Mouse (Mus musculus) liver, embryonic 15.5 days (tissue): ENCODE data around the gene Spen. TPM values are rescaled to one million over a fixed set of nuclear protein-coding genes. Genes with fewer than 3 reads are reported as not detected.
"Not testable (repeated sequence)": the region's sequence is repeated elsewhere in the genome, so short reads cannot be mapped to it uniquely, and the experiment has no call there.

Source experiments
- ATAC-seq: fragments of 200-750 bp; cut with Nextera tagmentation; 2 replicates; pipeline ENCODE4 v1.8.0; 2017; ENCODE audit warnings: moderate number of reproducible peaks, mild to moderate bottlenecking, moderate library complexity; ENCODE audit not compliant: insufficient read depth
- H3K27ac ChIP-seq: fragments of 300-500 bp; sonication (generic); replicated peaks from 2 replicates; pipeline ENCODE4 v1.5.1; 2015; ENCODE audit warnings: mild to moderate bottlenecking, inconsistent platforms
- H3K27me3 ChIP-seq: fragments of 300-500 bp; sonication (generic); 2 replicates; pipeline ENCODE4 v1.6.1; 2015; ENCODE audit warnings: mild to moderate bottlenecking, inconsistent platforms
- H3K36me3 ChIP-seq: fragments of 300-500 bp; sonication (generic); replicated peaks from 2 replicates; pipeline ENCODE4 v1.6.1; 2015; ENCODE audit warnings: moderate library complexity, mild to moderate bottlenecking, inconsistent platforms
- H3K4me1 ChIP-seq: fragments of 300-500 bp; sonication (generic); replicated peaks from 2 replicates; pipeline ENCODE4 v1.6.1; 2015; ENCODE audit warnings: inconsistent platforms
- H3K4me2 ChIP-seq: fragments of 300-500 bp; sonication (generic); 2 replicates; pipeline ENCODE4 v1.6.1; 2015; ENCODE audit warnings: moderate library complexity, mild to moderate bottlenecking, inconsistent platforms
- H3K4me3 ChIP-seq: fragments of 300-500 bp; sonication (generic); replicated peaks from 2 replicates; pipeline ENCODE4 v1.5.1; 2015; ENCODE audit warnings: mild to moderate bottlenecking, inconsistent platforms
- H3K9ac ChIP-seq: fragments of 300-500 bp; sonication (generic); 2 replicates; pipeline ENCODE4 v1.6.1; 2015; ENCODE audit warnings: moderate library complexity, mild to moderate bottlenecking, inconsistent platforms
- H3K9me3 ChIP-seq: fragments of 300-500 bp; sonication (generic); replicated peaks from 2 replicates; pipeline ENCODE4 v1.6.1; 2016; ENCODE audit warnings: inconsistent platforms
- WGBS: fragments of 180-500 bp; shearing (Covaris S2); methylation state at CpG from one replicate; pipeline ENCODE4 v1.1.7; 2015; ENCODE audit warnings: mixed read lengths; ENCODE audit not compliant: insufficient replicate concordance; 5-methylcytosine and 5-hydroxymethylcytosine counted together
- polyA plus RNA-seq: library from polyadenylated mRNA; unstranded; fragments of >200 nt; fragmentation: Nextera tagmentation; extraction: Ambion mirVana; gene quantifications from 2 replicates; pipeline ENCODE4 v1.2.1, GENCODE M21; 2015

The Spen gene
- polyA plus RNA-seq, 1 experiment from 2014 or later = 4.7 TPM

GRCm38 (mm10) chr4:141559131-141559897 is 20.9 kb upstream of the Spen start:
- Histone ChIP-seq H3K4me1 (peaks cover 31% of the 10 kb centered on the region), H3K4me2 (peak overlapping the region; percentile 94), H3K9ac (peak overlapping the region; percentile 42), H3K36me3 (no peaks in the 10 kb centered on the region), H3K27me3 (no peaks in the 10 kb centered on the region), H3K4me3 (peak overlapping the region; percentile 59), H3K27ac (peak overlapping the region; percentile 91), H3K9me3 (no peaks in the 10 kb centered on the region)
- ATAC-seq = peak; percentile 80
- under 1% methylated on average over 30 of the region's 30 CpGs for WGBS

GRCm38 (mm10) chr4:141558658-141559057 is 20.3 kb upstream of the Spen start:
- H3K27me3 ChIP-seq = no peaks in the 10 kb centered on the region
- ATAC-seq = peak; percentile 37
- no peaks in the 10 kb centered on the region for H3K9me3 ChIP-seq
- 1% methylated on average over 16 of the region's 16 CpGs for WGBS
- peak overlapping the region; percentile 59 for H3K4me3 ChIP-seq
- peaks cover 31% of the 10 kb centered on the region for H3K4me1 ChIP-seq
- peak overlapping the region; percentile 91 for H3K27ac ChIP-seq
- H3K9ac ChIP-seq = peak overlapping the region; percentile 42; the same call in 1 of the 2 replicates
- H3K36me3 ChIP-seq = no peaks in the 10 kb centered on the region
- H3K4me2 ChIP-seq = peak overlapping the region; percentile 94

DNA sequence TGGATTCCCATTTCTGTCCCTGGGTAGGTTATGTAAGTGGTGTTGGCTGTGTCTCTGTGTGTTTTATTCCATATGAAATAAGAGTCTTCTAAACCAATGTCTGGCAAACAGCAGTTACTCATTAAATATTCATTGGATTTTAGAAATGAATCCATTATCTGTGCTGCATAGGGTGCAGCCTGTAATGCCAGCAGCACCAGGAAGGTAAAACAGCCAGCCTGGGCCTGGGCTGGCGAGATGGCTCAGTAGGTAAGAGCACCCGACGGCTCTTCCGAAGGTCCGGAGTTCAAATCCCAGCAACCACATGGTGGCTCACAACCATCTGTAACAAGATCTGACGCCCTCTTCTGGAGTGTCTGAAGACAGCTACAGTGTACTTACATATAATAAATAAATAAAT is 17.8 kb upstream of the Spen start:
- H3K9ac ChIP-seq, H3K27ac ChIP-seq, H3K4me2 ChIP-seq, H3K27me3 ChIP-seq, H3K4me3 ChIP-seq, H3K36me3 ChIP-seq, H3K9me3 ChIP-seq, ATAC-seq: not testable (repeated sequence)
- H3K4me1 ChIP-seq = peaks cover 48% of the 10 kb centered on the region
- 76% methylated on average over 6 of the region's 6 CpGs for WGBS

DNA sequence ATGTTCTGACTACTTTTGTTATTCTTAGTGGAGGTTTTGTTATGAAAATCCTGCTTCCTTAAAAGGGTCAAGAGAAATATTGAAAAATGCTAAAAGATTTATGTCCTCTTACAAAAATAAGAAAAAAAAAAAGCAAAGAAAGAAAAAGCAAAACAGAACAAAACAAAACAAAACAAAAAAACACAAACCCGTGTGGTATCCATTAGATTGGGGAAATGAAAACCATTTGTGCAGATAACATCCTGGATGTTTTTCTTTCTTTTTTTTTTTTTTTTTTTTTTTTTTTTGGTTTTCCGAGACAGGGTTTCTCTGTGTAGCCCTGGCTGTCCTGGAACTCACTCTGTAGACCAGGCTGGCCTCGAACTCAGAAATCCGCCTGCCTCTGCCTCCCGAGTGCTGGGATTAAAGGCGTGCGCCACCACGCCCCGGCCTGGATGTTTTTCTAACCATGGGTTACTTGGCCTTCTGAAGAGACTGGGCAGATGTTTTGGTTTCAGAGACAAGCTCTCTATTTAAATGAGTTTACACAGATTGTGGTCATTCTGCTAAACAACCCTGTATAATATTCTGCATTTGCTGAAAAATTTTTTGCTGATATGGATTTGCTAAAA is 16.0 kb upstream of the Spen start:
- not testable (repeated sequence) for H3K9me3 ChIP-seq, H3K4me3 ChIP-seq, ATAC-seq, H3K4me2 ChIP-seq, H3K9ac ChIP-seq, H3K36me3 ChIP-seq, H3K27ac ChIP-seq, H3K27me3 ChIP-seq
- WGBS = 80% methylated on average over 8 of the region's 9 CpGs
- H3K4me1 ChIP-seq = peaks cover 38% of the 10 kb centered on the region

GRCm38 (mm10) chr4:141552484-141552883 is 14.1 kb upstream of the Spen start:
- 4% methylated on average over 2 of the region's 2 CpGs for WGBS
- no peak overlapping the region; the same call in 1 of the 2 replicates for H3K4me2 ChIP-seq
- no peaks in the 10 kb centered on the region for H3K9me3 ChIP-seq

GRCm38 (mm10) chr4:141547299-141547698 is 8.9 kb upstream of the Spen start:
- Histone ChIP-seq H3K27me3 (no peaks in the 10 kb centered on the region), H3K4me2 (peak overlapping the region; percentile 96), H3K9me3 (no peaks in the 10 kb centered on the region), H3K4me1 (peaks cover 39% of the 10 kb centered on the region), H3K27ac (peak overlapping the region; percentile 97; the same call in 1 of the 2 replicates), H3K4me3 (peak overlapping the region; percentile 97), H3K36me3 (no peaks in the 10 kb centered on the region), H3K9ac (peak overlapping the region; percentile 83; the same call in 1 of the 2 replicates)
- WGBS = 15% methylated on average over 9 of the region's 9 CpGs
- ATAC-seq = no peak

More at GRCm38 (mm10) chr4:141552484-141552883, 14.1 kb upstream of the Spen start:
- Histone ChIP-seq H3K27ac (peak overlapping the region; percentile 45; the same call in 1 of the 2 replicates), H3K9ac (no peak overlapping the region), H3K4me1 (peaks cover 25% of the 10 kb centered on the region), H3K4me3 (no peak overlapping the region), H3K27me3 (no peaks in the 10 kb centered on the region), H3K36me3 (no peaks in the 10 kb centered on the region)
- ATAC-seq = 0 out of 2 replicates have a peak, but pooled peaks have one; percentile 55

GRCm38 (mm10) chr4:141546334-141547200 is 8.2 kb upstream of the Spen start:
- ATAC-seq = peak; percentile 70

GRCm38 (mm10) chr4:141545743-141546333 is 7.4 kb upstream of the Spen start:
- Histone ChIP-seq H3K27me3 (no peaks in the 10 kb centered on the region), H3K9ac (peak overlapping the region; percentile 83), H3K4me1 (peaks cover 40% of the 10 kb centered on the region), H3K9me3 (no peaks in the 10 kb centered on the region), H3K27ac (peak overlapping the region; percentile 97), H3K4me2 (peak overlapping the region; percentile 96), H3K36me3 (no peaks in the 10 kb centered on the region), H3K4me3 (peak overlapping the region; percentile 97)
- 0% methylated on average over 56 of the region's 56 CpGs for WGBS
- peak; percentile 86 for ATAC-seq

More at GRCm38 (mm10) chr4:141546334-141547200, 8.2 kb upstream of the Spen start:
- under 1% methylated on average over 89 of the region's 98 CpGs for WGBS
- H3K9ac ChIP-seq = peak overlapping the region; percentile 83
- peak overlapping the region; percentile 97 for H3K4me3 ChIP-seq
- H3K9me3 ChIP-seq = no peaks in the 10 kb centered on the region
- no peaks in the 10 kb centered on the region for H3K27me3 ChIP-seq
- H3K4me1 ChIP-seq = peaks cover 37% of the 10 kb centered on the region
- H3K4me2 ChIP-seq = peak overlapping the region; percentile 96
- peak overlapping the region; percentile 97 for H3K27ac ChIP-seq
- no peaks in the 10 kb centered on the region for H3K36me3 ChIP-seq

DNA sequence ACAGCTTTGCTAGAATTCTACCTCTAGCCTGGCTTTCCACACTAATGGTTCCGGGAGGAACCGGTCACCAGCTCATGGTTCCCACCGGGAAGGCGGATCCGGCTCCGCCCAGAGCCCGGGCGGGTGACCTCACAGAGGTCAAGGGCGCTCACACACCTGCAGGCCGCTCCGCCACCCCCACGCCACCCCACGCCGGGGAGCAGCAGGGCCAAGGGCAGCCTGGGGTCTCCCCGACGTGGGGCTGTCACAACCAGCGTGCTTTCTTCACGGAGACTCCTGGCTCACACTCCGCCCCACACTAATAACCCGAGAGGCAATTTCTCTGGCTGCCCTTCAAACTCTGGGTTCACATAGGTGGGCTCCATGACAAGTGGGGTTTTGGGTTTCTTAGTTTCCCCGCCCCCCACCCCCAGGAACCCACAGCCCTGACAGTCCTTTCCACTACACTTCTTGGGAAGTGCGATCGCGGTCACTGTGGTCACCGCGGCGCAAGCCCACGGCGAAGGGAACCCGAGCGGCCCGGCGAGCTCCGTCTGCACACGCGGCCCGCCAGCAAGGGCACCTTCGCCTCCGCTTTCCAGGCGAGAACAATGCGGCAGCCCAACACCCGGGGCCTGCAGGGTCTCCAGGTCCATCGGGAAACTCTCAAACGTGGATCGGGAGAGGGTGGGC is 6.8 kb upstream of the Spen start:
- under 1% methylated on average over 45 of the region's 45 CpGs for WGBS
- H3K9me3 ChIP-seq = no peaks in the 10 kb centered on the region
- peak; percentile 20 for ATAC-seq
- H3K4me1 ChIP-seq = peaks cover 45% of the 10 kb centered on the region
- H3K27ac ChIP-seq = peak overlapping the region; percentile 97
- no peaks in the 10 kb centered on the region for H3K36me3 ChIP-seq
- peak overlapping the region; percentile 96 for H3K4me2 ChIP-seq
- H3K9ac ChIP-seq = peak overlapping the region; percentile 79
- H3K27me3 ChIP-seq = no peaks in the 10 kb centered on the region
- H3K4me3 ChIP-seq = peak overlapping the region; percentile 97

DNA sequence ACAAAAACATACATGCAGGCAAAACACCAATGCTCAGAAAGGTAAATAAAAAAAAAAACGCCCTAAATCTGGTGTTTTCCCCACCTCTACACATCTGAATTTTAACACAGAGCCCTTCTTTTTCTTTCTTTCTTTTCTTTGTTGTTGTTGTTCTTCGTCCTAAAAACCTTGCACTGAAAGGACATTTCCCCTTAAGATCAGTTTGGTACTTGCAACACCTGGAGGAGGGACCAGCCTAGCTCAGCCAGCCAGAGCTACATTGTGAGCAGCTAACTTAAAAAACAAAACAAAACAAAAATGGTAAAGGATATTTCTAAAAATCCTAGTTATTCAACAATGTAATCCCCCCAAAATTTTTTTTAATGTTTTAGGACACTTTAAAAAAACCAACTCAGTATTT is 6.1 kb upstream of the Spen start:
- Histone ChIP-seq H3K9me3 (no peaks in the 10 kb centered on the region), H3K4me1 (peaks cover 49% of the 10 kb centered on the region), H3K4me2 (peak overlapping the region; percentile 96), H3K27ac (no peak overlapping the region), H3K9ac (no peak overlapping the region; the same call in 1 of the 2 replicates), H3K27me3 (no peaks in the 10 kb centered on the region), H3K36me3 (no peaks in the 10 kb centered on the region), H3K4me3 (peak overlapping the region; percentile 97)
- no peak for ATAC-seq
- WGBS = 43% methylated on average over 2 of the region's 2 CpGs
